Mouse (Mus musculus) brain, embryonic 14.5 days (tissue): ENCODE measurements around the gene Ccdc12.

Source experiments
- CTCF ChIP-seq: fragments of 200-500 bp; IDR thresholded peaks from 2 replicates; pipeline ENCODE4 v1.5.1; 2012; ENCODE audit warnings: inconsistent platforms, mild to moderate bottlenecking, moderate library complexity, borderline replicate concordance; ENCODE audit not compliant: insufficient read depth, insufficient read length; ENCODE audit errors: extremely low read depth
- POLR2A ChIP-seq: fragments of 200-500 bp; IDR thresholded peaks from 2 replicates; pipeline ENCODE4 v1.6.1; 2012; ENCODE audit warnings: mild to moderate bottlenecking, inconsistent platforms, borderline replicate concordance; ENCODE audit not compliant: poor library complexity, insufficient read depth, insufficient read length, severe bottlenecking; ENCODE audit errors: extremely low read depth

GRCm38 (mm10) chr9:110649775-110650174, 6.5 kb upstream of the Ccdc12 start:
- no peak for TF ChIP-seq CTCF
- TF ChIP-seq POLR2A: no peak
